Mouse (Mus musculus) embryo, embryonic 10.5 days (tissue): ENCODE results near the gene Msmp.
A peak's percentile ranks its signal among the peaks of the same experiment; 100 is the strongest.
"Not testable (repeated sequence)": the region's sequence is repeated elsewhere in the genome, so short reads cannot be mapped to it uniquely, and the experiment has no call there.

Experiments used
- DNase-seq: peaks from one replicate; pipeline ENCODE4 v3.0.0-alpha.2; 2015; ENCODE audit warnings: low spot score

The Msmp gene

GRCm38 (mm10) chr4:43584444-43585416, at the start of gene Msmp:
Gene Msmp (minus strand): TSS chr4:43584494.
- no peak for DNase-seq

DNA sequence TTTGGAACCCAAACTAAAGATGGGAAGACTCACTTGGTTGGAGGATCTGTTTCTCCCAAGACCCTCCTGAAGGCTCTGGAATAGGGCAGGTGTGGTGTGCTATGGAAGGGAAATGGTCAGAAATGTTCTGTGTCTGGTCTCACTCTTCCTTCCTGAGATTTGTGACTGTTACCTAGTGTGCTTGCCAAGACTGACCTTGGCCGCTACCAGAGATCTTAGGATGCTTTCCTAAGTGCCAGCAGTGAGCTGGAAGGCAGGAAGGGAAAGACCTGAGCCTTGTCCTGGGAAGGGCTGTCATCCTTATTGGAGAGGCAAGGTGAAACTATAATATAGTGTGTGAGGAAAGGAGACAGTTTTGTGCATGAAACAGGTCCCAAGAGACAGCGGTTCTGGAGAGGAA, 49.4 kb upstream of the Msmp start:
- DNase-seq: no peak

DNA sequence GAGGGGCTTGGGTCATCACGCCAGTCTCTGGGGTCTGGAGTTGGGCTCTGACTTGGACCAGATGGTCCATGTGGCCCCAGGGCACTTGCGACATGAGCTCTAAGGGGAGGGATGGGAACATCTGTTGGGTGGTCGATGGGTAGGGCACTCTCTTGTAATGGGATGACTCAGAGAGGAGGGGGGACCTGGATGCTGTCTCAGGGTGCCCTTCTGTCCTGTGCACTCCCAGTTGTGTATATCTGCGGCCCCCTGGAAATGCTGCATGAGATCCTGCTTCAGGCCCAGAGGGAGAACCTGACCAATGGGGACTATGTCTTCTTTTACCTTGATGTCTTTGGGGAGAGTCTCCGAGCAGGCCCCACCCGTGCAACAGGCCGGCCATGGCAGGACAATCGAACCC, 49.0 kb upstream of the Msmp start:
- DNase-seq: no peak

DNA sequence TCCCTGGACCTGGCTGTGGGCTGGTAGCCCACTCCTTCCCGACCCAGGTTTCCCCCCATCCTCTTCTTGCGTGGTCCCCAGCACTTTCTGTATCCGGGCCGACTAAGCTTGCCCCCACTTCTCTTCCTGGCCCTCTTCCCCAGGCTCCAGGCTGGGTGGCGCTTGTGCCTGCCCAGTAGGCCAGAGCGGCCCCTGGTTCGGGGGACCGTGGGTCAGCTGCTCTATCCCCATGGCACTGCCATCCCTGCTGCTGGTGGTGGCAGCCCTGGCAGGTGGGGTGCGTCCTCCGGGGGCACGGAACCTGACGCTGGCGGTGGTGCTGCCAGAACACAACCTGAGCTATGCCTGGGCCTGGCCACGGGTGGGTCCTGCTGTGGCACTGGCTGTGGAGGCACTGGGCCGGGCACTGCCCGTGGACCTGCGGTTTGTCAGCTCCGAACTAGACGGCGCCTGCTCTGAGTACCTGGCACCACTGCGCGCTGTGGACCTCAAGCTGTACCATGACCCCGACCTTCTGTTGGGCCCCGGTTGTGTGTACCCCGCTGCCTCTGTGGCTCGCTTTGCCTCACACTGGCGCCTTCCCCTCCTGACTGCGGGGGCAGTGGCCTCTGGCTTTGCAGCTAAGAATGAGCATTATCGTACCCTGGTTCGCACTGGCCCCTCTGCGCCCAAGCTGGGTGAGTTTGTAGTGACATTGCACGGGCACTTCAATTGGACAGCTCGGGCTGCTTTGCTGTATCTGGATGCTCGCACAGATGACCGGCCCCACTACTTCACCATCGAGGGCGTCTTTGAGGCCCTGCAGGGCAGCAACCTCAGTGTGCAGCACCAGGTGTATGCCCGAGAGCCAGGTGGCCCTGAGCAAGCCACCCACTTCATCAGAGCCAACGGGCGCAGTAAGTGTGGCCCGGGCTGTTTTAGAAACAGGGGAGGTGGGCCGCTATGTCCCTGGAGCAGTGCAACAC, 47.9 kb upstream of the Msmp start:
- DNase-seq: no peak

DNA sequence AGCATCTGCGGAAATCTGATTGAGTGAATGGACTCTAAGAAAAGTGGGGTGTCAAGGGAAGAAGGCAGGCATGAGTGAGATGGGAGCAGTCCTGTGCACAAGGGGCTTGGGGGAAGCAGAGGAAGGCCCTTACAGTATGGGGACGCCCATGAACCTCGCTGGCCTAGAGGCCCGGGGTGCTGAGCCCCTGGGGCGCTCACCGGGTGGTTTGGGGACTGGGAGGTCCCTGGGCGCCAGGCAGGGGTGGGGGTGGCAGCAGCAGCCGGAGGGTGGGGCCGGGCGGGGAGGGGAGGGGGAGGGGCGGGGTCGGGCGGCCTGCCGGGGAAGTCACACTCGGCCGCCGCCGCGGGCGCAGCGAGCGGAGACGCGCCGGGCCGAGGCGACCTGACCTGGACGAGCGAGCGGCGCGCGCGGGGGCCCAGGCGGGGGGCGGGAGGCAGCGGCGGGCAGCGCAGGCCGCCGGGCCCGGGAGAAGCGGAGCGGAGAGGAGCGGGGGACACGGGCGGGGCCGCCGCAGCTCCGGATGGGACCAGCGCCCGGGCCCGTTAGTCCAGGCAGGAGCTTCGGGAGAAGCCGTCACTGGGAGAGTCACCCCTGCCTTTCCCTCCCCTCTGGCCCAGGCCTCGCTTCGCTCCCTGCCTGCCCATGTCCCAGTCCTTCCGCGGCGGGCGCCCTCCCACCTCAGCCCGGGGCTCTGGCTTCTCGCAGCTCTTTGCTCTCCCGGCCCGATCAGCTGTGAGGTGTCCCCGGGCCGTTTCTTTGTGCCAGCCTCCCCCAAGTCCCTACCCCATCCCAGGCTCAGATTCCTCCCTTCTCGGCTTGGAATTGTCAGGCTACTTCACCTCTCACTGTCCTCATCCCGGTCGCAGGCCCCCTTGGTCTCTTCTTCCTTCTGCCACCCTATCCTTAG, 47.0 kb upstream of the Msmp start, which contains the start of gene Npr2:
TSS of gene Npr2 (plus strand) at position 890 of the 910 bp plus-strand sequence.
- peak; percentile 57 for DNase-seq

- peak; percentile 50 for DNase-seq
Observed at GRCm38 (mm10) chr4:43630671-43631045, 46.4 kb upstream of the Msmp start.

DNA sequence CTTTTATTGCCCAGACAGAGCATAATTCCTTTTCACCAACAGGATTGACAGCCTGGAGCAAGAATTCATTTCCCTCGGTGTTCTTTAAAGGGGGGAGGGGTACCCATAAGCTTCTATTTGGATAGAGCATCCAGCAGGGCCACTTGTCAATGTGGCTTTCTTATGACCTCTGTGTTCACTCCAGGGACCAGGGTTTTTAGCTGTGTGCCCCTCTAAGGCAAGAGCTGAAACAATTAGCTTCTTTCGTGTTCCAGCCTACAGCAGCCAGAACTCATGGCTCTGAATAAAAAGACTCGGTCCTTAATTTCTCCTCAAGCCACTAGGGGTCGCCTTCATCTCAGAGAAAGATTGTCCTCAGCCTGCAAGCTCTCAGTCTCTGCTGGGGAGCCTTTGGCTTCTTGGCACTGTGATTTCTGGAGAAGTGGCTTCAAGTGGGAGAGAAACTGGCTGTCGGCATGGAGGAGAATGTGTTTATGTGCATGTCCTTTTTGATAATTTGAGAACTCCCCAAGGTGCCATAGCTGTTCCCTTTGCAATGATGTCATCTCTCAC, 45.8 kb upstream of the Msmp start:
- DNase-seq: peak; percentile 96

DNA sequence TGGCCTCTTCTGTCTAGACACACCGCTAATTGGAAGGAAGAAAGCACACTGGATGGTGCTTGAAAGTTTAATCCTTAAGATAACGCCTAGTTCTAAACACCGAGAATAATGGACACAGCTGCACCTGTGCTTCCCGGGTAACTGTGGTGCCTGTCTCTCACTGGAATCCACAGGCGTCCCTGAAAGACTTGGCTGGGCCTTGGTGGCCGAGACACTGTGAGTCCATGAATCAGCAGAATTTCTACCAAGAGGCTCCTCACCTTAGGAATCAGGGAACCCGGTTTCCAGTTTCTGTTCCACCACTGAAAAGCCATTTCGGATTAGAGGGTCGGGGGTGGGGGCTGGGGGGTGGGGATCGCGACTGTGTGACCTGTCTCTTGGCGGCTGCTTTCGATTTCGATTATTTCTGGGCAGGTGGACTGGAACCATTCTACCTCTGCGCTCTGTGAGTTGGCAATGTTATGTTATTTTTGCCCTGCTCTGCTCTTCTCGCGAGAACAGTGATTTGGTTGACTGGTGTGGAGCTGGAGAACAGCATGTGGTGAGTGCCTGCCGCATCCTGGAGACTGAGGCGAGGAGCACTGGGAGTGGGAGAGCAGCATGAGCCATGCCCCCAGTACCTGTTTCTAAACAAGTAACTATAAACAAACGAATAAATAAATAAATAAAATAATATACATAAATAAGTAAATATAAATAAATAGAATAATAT, 45.0 kb upstream of the Msmp start:
- peak; percentile 48 for DNase-seq

GRCm38 (mm10) chr4:43620146-43620778, 36.0 kb upstream of the Msmp start:
- DNase-seq: no peak

GRCm38 (mm10) chr4:43613060-43613730, 28.9 kb upstream of the Msmp start:
- DNase-seq: no peak

DNA sequence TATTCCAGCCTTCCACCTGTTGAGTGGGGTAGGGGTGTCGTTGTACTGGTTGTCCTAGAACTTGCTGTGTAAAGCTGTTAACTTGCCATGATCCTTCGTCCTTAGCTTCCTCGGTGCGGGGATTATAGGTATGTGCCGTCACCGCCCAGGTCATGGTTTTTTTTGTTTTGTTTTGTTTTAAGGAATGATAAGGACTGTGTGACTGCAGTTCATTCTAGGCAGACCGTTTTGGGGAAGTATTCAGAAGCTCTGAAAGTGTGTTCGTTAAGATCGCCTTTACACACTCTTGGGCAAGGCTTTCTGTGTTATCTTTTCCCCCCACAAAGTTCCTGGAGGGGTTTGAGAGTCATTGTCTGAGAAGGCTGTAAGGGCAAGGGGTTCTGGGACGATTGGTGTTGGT, 28.2 kb upstream of the Msmp start:
- DNase-seq: no peak

DNA sequence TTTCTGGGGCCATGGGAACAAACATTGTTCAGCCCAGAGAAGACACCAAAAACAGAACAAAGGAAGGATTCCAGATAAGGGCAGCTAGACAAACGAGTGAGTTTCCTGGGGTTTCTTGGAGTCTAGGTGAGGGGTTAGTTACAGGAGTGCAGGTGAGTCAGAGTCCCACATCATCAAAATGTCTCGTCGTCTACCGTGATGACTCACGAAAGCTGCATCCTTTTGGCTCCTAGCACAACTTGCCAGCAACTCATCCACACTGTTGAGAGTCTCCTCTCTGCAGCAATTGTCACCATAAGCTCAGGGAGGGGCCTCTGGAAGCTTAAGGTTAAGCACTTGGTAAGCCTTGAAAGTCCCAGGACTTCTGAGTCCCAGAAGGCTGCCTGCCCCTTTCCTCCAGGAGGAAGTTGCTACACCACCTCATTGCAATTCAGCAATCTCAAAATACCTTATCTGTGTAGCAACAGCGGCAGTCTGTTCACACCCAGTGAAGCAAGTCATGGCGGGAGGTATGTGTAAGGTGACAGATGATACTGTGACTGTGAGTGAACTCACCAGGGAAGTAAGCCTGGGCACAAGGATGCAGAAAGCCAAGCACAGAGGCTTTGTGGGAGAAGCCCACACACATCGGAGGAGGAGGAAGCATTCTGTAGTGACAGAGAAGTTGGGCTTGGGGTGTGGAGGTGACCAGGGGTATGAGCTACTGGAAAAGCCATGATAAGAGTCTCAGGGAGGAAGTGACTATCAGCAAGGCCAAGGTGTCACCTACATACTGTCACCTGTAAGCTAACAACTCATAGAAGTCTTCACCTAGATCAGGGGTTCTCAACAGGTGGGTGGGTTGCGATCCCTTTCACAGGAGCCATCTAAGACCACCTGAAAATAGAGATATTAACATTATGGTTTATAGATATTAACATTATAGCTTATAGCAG, 20.7 kb upstream of the Msmp start:
- DNase-seq: no peak

DNA sequence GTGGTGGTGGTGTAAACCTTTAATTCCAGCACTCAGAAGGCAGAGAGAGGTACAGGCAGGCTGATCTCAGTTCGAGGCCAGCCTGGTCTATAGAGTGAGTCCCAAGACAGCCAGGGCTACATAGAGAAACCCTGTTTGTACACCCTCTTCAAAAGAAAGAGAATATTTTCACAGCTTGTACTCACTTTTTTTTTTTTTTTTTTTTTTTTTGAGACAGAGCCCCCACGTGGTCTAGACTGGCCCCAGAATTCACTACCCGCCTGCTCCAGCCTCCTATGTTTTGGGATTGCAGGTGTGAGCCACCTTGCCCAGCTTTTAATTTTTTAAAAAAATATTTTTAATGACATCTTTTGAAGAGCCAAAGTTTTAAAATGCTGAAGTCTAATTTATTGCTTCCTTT, 19.8 kb upstream of the Msmp start:
- DNase-seq: no peak

DNA sequence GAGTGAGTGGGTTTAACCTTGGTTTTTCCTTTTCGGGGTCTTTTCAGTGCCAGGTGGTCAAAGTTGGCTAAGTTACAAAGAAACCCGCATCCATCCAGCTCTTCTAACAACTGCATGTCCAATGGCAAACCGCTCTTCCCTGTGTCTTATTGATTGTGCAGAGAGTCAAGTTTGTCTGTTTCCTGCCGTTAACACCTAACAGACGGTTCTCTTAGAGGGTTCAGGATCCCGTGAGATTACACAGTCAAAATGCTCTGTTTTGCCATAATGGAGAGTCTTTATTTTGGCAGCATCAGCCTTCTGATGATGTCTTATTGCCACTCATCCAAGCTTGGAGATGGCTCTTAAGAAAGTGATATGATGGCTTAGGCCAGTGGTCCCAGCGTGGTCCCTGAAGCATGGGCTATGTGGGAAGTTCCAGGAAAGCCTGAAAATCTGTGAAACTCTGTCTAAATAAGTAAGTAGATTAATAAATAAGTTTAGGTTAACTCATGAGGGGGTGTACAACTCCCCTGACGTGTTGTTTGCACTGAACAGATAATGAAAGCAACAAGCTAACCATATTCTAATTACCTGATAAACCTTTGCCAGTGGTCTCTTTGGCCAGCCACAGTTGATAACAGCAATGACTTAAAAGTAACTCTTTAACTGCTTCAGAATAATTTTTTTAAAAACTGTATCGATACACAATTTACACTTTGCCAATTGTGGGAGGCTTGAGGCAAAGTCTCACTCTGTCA, 16.1 kb upstream of the Msmp start:
- no peak for DNase-seq

- no peak for DNase-seq
Observed at GRCm38 (mm10) chr4:43598650-43599380, 14.5 kb upstream of the Msmp start.

GRCm38 (mm10) chr4:43598200-43598599, 13.9 kb upstream of the Msmp start:
- no peak for DNase-seq

DNA sequence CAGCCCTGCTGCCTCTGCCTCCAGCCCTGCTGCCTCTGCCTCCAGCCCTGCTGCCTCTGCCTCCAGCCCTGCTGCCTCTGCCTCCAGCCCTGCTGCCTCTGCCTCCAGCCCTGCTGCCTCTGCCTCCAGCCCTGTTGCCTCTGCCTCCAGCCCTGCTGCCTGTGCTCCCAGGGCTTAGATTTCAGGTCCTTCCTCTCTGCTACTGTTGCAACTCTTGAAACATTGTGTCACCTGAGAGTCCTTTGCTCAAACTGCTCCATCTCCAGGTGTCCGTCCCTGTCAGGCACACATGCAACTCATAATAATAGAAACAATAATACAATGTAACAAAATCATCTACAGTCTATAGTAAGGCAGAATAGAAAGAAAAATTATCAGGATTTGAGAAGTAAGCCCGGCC, 12.3 kb upstream of the Msmp start:
- DNase-seq: not testable (repeated sequence)
